Mouse (Mus musculus) Patski (cell line): ENCODE data around the gene Dedd. TPM values are rescaled to one million over a fixed set of nuclear protein-coding genes. Genes with fewer than 3 reads are reported as not detected.
A peak's percentile ranks its signal among the peaks of the same experiment; 100 is the strongest.

Source experiments
- ATAC-seq: fragments of 100-300 bp; one replicate; pipeline ENCODE4 v1.8.0; 2021
- CTCF ChIA-PET: fragments of 350-600 bp; sonication (Branson Sonifier 250); formaldehyde crosslinking; loops from one replicate; lab custom pipeline; 2022; ENCODE audit warnings: inconsistent platforms; lab: Charles Lee
- POLR2A ChIA-PET: fragments of 350-600 bp; sonication (Branson Sonifier 250); formaldehyde crosslinking; loops from one replicate; lab custom pipeline; 2022; ENCODE audit warnings: antibody characterized with exemption, inconsistent platforms; lab: Charles Lee
- DNase-seq: peaks from one replicate; pipeline ENCODE4 v3.0.0-alpha.2; 2011; ENCODE audit warnings: low read depth, low spot score
- H3K27me3 ChIP-seq: fragments of 371-371 bp; one replicate; pipeline ENCODE4 v1.5.1; 2021
- CTCF ChIP-seq: fragments of 100-300 bp; IDR thresholded peaks from one replicate; pipeline ENCODE4 v1.5.1; 2021
- in situ Hi-C: fragments of 300-500 bp; cut with MboI; formaldehyde crosslinking; loops from 3 replicates; pipeline ENCODE4 v1.11.1; 2018; ENCODE audit warnings: low pct_unique_long_range_greater_than_20kb, mixed read lengths
- polyA plus RNA-seq: library from polyadenylated mRNA; unstranded; gene quantifications from one replicate; pipeline ENCODE4 v1.2.3, GENCODE M21; 2021

Gene Dedd
- polyA plus RNA-seq, 1 experiment from 2014 or later = 55.0 TPM

- ATAC-seq = no peak
These were observed 45.0 kb downstream of the Dedd start for GRCm38 (mm10) chr1:171373946-171374345.

GRCm38 (mm10) chr1:171375646-171376097, 46.7 kb downstream of the Dedd start:
- ChIA-PET CTCF (interaction anchor here (0.9 kb wide), 1 partner anchor 35 kb away, joined by 3 read pairs; the partner anchor contains the start of gene Usf1), POLR2A (no interaction called here)
- no peak for DNase-seq
- ATAC-seq = peak; percentile 58
- in situ Hi-C loops = no loop called here
- no peak for TF ChIP-seq CTCF
- H3K27me3 ChIP-seq = peaks cover 4% of the 10 kb centered on the region

More at GRCm38 (mm10) chr1:171373946-171374345, 45.0 kb downstream of the Dedd start:
- in situ Hi-C loops = no loop called here
- no peak for DNase-seq
- POLR2A ChIA-PET = no interaction called here
- no peaks in the 10 kb centered on the region for H3K27me3 ChIP-seq
- CTCF ChIA-PET = no interaction called here
- no peak for TF ChIP-seq CTCF

DNA sequence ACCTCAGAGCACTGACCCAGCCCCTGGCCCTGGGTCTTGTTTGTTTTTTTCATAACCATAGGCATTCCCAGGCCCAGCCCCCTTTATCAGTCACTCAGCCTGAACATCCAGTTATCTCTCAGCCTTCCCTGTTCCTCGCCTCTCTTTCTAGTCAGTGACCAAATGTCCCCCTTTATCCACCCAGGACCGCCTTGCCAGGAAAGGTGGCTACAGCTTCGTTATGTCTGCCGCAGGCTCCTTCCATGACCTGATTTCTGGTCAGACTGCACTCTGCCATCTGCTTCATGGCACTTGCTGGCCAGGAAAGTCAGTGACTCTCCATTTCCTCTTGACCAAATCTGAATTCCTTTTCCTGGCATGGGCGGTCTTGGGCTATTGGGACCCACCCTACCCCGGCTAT, 49.4 kb downstream of the Dedd start:
- H3K27me3 ChIP-seq = peaks cover 4% of the 10 kb centered on the region
- ChIA-PET CTCF (no interaction called here), POLR2A (no interaction called here)
- in situ Hi-C loops = no loop called here
- TF ChIP-seq CTCF = no peak
- ATAC-seq = no peak
- no peak for DNase-seq

DNA sequence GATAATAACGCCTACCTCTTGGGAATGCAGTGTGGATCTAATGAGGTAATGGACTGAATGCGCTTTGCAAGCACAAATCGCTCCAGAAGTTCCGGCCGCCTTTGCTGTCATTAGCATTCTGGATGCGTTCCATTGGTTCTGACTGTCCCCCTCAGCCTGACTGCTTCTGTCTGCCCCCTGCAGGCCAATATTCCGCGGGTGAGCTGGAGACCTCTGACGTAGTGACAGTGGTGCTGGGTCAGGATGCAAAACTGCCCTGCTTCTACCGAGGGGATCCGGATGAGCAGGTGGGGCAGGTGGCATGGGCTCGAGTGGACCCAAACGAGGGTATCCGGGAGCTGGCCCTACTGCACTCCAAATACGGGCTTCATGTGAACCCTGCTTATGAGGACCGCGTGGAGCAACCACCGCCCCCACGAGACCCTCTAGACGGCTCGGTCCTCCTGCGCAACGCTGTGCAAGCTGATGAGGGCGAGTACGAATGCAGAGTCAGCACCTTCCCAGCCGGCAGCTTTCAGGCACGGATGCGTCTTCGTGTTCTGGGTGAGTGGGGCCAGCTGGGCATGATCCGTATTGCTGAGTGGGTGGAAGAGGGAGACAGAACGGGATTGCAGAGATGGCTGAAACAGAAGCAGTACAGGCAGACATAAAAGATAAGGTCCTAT, 51.1 kb downstream of the Dedd start:
- in situ Hi-C loops = no loop called here
- peaks cover 4% of the 10 kb centered on the region for H3K27me3 ChIP-seq
- ChIA-PET POLR2A (no interaction called here), CTCF (interaction anchor here (0.7 to 2.6 kb wide), 8 partner anchors 9 to 115 kb away, joined by 3 to 15 read pairs (median 4); partner anchors contain the start of genes Arhgap30 and Nectin4)
- no peak for DNase-seq
- peak; percentile 70 for ATAC-seq
- TF ChIP-seq CTCF = no peak

DNA sequence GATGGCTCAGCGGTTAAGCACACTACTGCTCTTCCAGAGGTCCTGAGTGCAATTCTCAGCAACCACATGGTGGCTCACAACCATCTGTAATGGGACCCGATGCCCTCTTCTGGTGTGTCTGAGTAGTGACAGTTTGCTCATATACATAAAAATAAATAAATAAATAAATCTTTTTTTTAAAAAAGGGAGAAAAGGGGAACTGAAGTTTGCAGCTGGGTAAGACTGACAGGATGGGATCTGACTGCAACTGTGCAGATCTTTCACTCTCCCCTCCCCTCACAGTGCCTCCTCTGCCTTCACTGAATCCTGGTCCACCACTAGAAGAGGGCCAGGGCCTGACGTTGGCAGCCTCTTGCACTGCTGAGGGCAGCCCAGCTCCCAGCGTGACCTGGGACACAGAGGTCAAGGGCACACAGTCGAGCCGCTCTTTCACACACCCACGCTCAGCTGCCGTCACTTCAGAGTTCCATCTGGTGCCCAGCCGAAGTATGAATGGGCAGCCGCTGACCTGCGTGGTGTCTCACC, 53.2 kb downstream of the Dedd start:
- no peak for ATAC-seq
- ChIA-PET CTCF (interaction anchor here (1.1 to 1.9 kb wide), 2 partner anchors 58 to 66 kb away, joined by 3 to 5 read pairs; no protein-coding TSS in a partner anchor), POLR2A (no interaction called here)
- DNase-seq = no peak
- TF ChIP-seq CTCF = no peak
- in situ Hi-C loops = no loop called here
- peaks cover 4% of the 10 kb centered on the region for H3K27me3 ChIP-seq

GRCm38 (mm10) chr1:171384361-171384760, 55.4 kb downstream of the Dedd start:
- DNase-seq (no peak), ATAC-seq (no peak)
- POLR2A ChIA-PET = no interaction called here
- in situ Hi-C loops = no loop called here
- peaks cover 4% of the 10 kb centered on the region for H3K27me3 ChIP-seq
- CTCF ChIA-PET = interaction anchor here (1.4 kb wide), 1 partner anchor 24 kb away, joined by 3 read pairs; the partner anchor contains the start of gene Klhdc9
- no peak for TF ChIP-seq CTCF

GRCm38 (mm10) chr1:171385171-171385570, 56.2 kb downstream of the Dedd start:
- no peak for TF ChIP-seq CTCF
- ATAC-seq (no peak), DNase-seq (no peak)
- in situ Hi-C loops = no loop called here
- ChIA-PET CTCF (interaction anchor here (1.4 kb wide), 1 partner anchor 25 kb away, joined by 3 read pairs; the partner anchor contains the start of gene Klhdc9), POLR2A (no interaction called here)
- H3K27me3 ChIP-seq = peaks cover 3% of the 10 kb centered on the region

- ChIA-PET CTCF (interaction anchor here (1.0 to 1.5 kb wide), 2 partner anchors 29 to 62 kb away, joined by 3 read pairs; no protein-coding TSS in a partner anchor), POLR2A (no interaction called here)
- in situ Hi-C loops = no loop called here
- H3K27me3 ChIP-seq = no peaks in the 10 kb centered on the region
- ATAC-seq (peak; percentile 53), DNase-seq (no peak)
- TF ChIP-seq CTCF = no peak
These were observed 58.2 kb downstream of the Dedd start for GRCm38 (mm10) chr1:171387099-171387498.

DNA sequence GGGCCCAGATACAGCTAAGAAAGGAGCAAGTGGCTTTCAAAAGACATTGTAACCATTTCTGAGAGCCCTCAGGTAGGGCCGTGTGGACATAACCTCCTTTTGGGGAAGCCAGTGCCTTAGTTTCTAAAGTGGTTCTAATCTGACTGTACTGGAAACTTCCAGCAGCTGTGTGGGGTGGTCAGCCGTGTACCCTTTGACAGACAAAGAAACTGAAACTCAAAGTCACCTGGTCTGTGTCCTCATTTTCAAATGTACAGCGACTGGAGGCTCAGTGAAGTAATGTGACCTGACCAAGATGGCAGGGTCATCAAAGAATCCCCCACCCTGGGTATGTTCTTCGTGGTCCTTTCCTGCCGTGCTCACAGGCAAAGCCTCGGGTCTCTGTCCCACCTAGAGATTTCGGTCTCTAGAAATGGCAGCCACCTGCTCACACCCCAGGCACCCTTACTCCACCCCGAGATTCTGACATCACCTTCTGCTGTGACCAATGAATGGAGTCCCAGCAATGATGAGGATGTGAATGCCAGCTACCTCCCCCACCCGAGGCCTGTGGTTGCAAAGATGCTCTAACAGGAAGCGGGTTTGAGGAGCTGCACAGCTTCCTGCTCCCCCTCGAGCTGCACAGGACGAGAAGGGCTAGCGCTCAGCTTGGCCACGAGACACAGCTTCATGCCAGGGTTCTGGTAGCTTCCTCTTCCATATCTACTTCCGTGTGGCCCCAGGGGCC, 59.6 kb downstream of the Dedd start, which contains the start of gene Arhgap30:
Gene Arhgap30, plus strand, starts transcription at position 579 of the 727 bp plus-strand sequence.
- POLR2A ChIA-PET = no interaction called here
- no peaks in the 10 kb centered on the region for H3K27me3 ChIP-seq
- CTCF ChIA-PET = interaction anchor here (1.1 to 2.0 kb wide), 3 partner anchors 8 to 30 kb away, joined by 3 to 6 read pairs (median 5); no protein-coding TSS in a partner anchor
- in situ Hi-C loops = no loop called here
- DNase-seq (no peak), ATAC-seq (no peak)
- no peak for TF ChIP-seq CTCF

GRCm38 (mm10) chr1:171390101-171390500, 61.2 kb downstream of the Dedd start:
- no peak for DNase-seq
- ChIA-PET POLR2A (interaction anchor here (0.6 kb wide), 1 partner anchor 1704 kb away, joined by 3 read pairs; no protein-coding TSS in a partner anchor), CTCF (interaction anchor here (1.9 to 2.2 kb wide), 3 partner anchors 10 to 88 kb away, joined by 5 to 6 read pairs (median 5); no protein-coding TSS in a partner anchor)
- in situ Hi-C loops = no loop called here
- no peak for TF ChIP-seq CTCF
- no peak for ATAC-seq
- peaks cover 2% of the 10 kb centered on the region for H3K27me3 ChIP-seq

Other genes with a start within 250 kb of the Dedd start
- 1.6 TPM for gene Cfap126, start 215.2 kb upstream of the Dedd start, polyA plus RNA-seq
- gene Sdhc, start 178.5 kb upstream of the Dedd start, polyA plus RNA-seq = 445 TPM
- 0.06 TPM for gene Mpz, start 178.4 kb upstream of the Dedd start, polyA plus RNA-seq
- gene Pcp4l1, start 132.9 kb upstream of the Dedd start, polyA plus RNA-seq = 0.08 TPM
- 0.54 TPM for gene Nr1i3, start 115.2 kb upstream of the Dedd start, polyA plus RNA-seq
- 65.5 TPM for gene Tomm40l, start 106.6 kb upstream of the Dedd start, polyA plus RNA-seq
- gene Apoa2, start 104.1 kb upstream of the Dedd start, polyA plus RNA-seq = not detected
- 0.49 TPM for gene Fcer1g, start 94.8 kb upstream of the Dedd start, polyA plus RNA-seq
- 21.8 TPM for gene Adamts4, start 78.7 kb upstream of the Dedd start, polyA plus RNA-seq
- gene Ndufs2, start 77.8 kb upstream of the Dedd start, polyA plus RNA-seq = 436 TPM
- gene B4galt3, start 58.8 kb upstream of the Dedd start, polyA plus RNA-seq = 57.5 TPM
- 41.9 TPM for gene Ppox, start 48.0 kb upstream of the Dedd start, polyA plus RNA-seq
- 64.9 TPM for gene Usp21, start 41.2 kb upstream of the Dedd start, polyA plus RNA-seq
- 117 TPM for gene Ufc1, start 34.1 kb upstream of the Dedd start, polyA plus RNA-seq
- gene Nit1, start 16.5 kb downstream of the Dedd start, polyA plus RNA-seq = 74.1 TPM
- 164 TPM for gene Pfdn2, start 16.5 kb downstream of the Dedd start, polyA plus RNA-seq
- gene Klhdc9, start 31.7 kb downstream of the Dedd start, polyA plus RNA-seq = not detected
- 0.04 TPM for gene Nectin4, start 41.0 kb downstream of the Dedd start, polyA plus RNA-seq
- gene Arhgap30, start 59.8 kb downstream of the Dedd start, polyA plus RNA-seq = not detected
- 106 TPM for gene Usf1, start 82.2 kb downstream of the Dedd start, polyA plus RNA-seq
- gene Tstd1, start 89.7 kb downstream of the Dedd start, polyA plus RNA-seq = 1.2 TPM
- gene F11r, start 108.4 kb downstream of the Dedd start, polyA plus RNA-seq = 33.8 TPM
- 5.5 TPM for gene Alyref2, start 174.3 kb downstream of the Dedd start, polyA plus RNA-seq
- gene Itln1, start 206.1 kb downstream of the Dedd start, polyA plus RNA-seq = 1.0 TPM
- not detected for gene Cd244a, start 230.0 kb downstream of the Dedd start, polyA plus RNA-seq